Mouse (Mus musculus) heart, embryonic 12.5 days (tissue): ENCODE data around the gene Slc39a8. TPM values are rescaled to one million over a fixed set of nuclear protein-coding genes. Genes with fewer than 3 reads are reported as not detected.

Source experiments
- ATAC-seq: fragments of 200-750 bp; cut with Nextera tagmentation; 2 replicates; pipeline ENCODE4 v1.8.0; 2017; ENCODE audit warnings: moderate TSS enrichment, moderate library complexity; ENCODE audit not compliant: insufficient number of reproducible peaks, low FRiP score
- H3K27ac ChIP-seq: fragments of 300-500 bp; sonication (generic); 2 replicates; pipeline ENCODE4 v1.5.1; 2016; ENCODE audit warnings: mild to moderate bottlenecking, moderate library complexity; ENCODE audit not compliant: poor library complexity, severe bottlenecking
- H3K27me3 ChIP-seq: fragments of 300-500 bp; sonication (generic); replicated peaks from 2 replicates; pipeline ENCODE4 v1.6.1; 2016; ENCODE audit warnings: mild to moderate bottlenecking, moderate library complexity
- H3K36me3 ChIP-seq: fragments of 300-500 bp; sonication (generic); 2 replicates; pipeline ENCODE4 v1.6.1; 2016; ENCODE audit warnings: mild to moderate bottlenecking, moderate library complexity
- H3K4me1 ChIP-seq: fragments of 300-500 bp; sonication (generic); replicated peaks from 2 replicates; pipeline ENCODE4 v1.6.1; 2016; ENCODE audit warnings: mild to moderate bottlenecking
- H3K4me2 ChIP-seq: fragments of 300-500 bp; sonication (generic); 2 replicates; pipeline ENCODE4 v1.6.1; 2016; ENCODE audit warnings: mild to moderate bottlenecking, moderate library complexity
- H3K4me3 ChIP-seq: fragments of 300-500 bp; sonication (generic); 2 replicates; pipeline ENCODE4 v1.5.1; 2016; ENCODE audit warnings: mild to moderate bottlenecking
- H3K9ac ChIP-seq: fragments of 300-500 bp; sonication (generic); 2 replicates; pipeline ENCODE4 v1.6.1; 2016; ENCODE audit warnings: mild to moderate bottlenecking, moderate library complexity
- H3K9me3 ChIP-seq: fragments of 300-500 bp; sonication (generic); replicated peaks from 2 replicates; pipeline ENCODE4 v1.6.1; 2016; ENCODE audit warnings: mild to moderate bottlenecking, moderate library complexity
- WGBS: fragments of 180-500 bp; shearing (Covaris S2); methylation state at CpG from one replicate; pipeline ENCODE4 v1.1.7; 2016; 5-methylcytosine and 5-hydroxymethylcytosine counted together
- polyA plus RNA-seq: library from polyadenylated mRNA; unstranded; fragments of >200 nt; fragmentation: Nextera tagmentation; extraction: Ambion mirVana; gene quantifications from 2 replicates; pipeline ENCODE4 v1.2.1, GENCODE M21; 2016

Gene Slc39a8
- polyA plus RNA-seq, 1 experiment from 2014 or later = 36.5 TPM

GRCm38 (mm10) chr3:135915941-135916340, 90.9 kb downstream of the Slc39a8 start:
- Histone ChIP-seq H3K27ac (no peak overlapping the region), H3K9me3 (no peaks in the 10 kb centered on the region), H3K4me2 (no peak overlapping the region), H3K36me3 (no peaks in the 10 kb centered on the region), H3K4me3 (no peak overlapping the region), H3K27me3 (no peaks in the 10 kb centered on the region), H3K4me1 (no peaks in the 10 kb centered on the region), H3K9ac (no peak overlapping the region)
- ATAC-seq = no peak
- WGBS = 82% methylated on average over 4 of the region's 4 CpGs

DNA sequence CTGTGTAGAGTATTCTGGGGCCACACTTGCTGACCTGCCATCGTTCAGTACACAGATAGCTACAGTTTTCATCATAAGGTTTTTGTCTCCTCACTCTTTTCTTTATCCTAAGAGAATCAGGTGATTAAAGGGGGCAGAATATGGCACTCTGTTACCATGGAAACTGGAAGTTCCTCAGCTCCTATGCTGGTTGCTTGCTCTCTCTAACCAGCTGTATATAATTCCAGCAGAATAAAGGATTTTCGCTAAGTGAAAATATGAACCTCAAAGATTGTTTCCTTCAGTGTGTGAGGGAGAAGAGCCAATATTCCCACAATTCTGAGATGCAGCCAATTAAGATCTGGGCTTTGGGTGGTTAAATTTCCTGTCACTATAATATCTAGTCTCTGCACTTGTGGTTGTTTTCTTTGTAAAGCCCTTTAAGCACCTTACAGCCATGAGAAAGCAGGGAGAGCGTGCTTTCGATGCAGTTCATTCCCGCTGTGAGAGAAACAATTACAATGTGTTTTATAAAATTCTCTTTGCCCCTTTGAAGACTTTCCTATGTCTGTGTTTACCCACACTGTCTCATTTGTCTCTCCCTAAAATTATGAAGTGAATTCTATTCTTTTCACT, 93.6 kb downstream of the Slc39a8 start:
- Histone ChIP-seq H3K4me3 (no peak overlapping the region), H3K4me1 (no peaks in the 10 kb centered on the region), H3K27ac (no peak overlapping the region), H3K36me3 (no peaks in the 10 kb centered on the region), H3K4me2 (no peak overlapping the region), H3K27me3 (no peaks in the 10 kb centered on the region), H3K9ac (no peak overlapping the region), H3K9me3 (no peaks in the 10 kb centered on the region)
- no peak for ATAC-seq
- 83% methylated on average over 5 of the region's 5 CpGs for WGBS

- no peaks in the 10 kb centered on the region for H3K27me3 ChIP-seq
- no peak for ATAC-seq
- no peak overlapping the region for H3K9ac ChIP-seq
- H3K36me3 ChIP-seq = no peaks in the 10 kb centered on the region
- WGBS = 67% methylated on average over 4 of the region's 4 CpGs
- H3K9me3 ChIP-seq = no peaks in the 10 kb centered on the region
- no peak overlapping the region for H3K4me2 ChIP-seq
- H3K4me3 ChIP-seq = no peak overlapping the region
- no peaks in the 10 kb centered on the region for H3K4me1 ChIP-seq
- H3K27ac ChIP-seq = no peak overlapping the region
Observed at GRCm38 (mm10) chr3:135919305-135919704, 94.2 kb downstream of the Slc39a8 start.

DNA sequence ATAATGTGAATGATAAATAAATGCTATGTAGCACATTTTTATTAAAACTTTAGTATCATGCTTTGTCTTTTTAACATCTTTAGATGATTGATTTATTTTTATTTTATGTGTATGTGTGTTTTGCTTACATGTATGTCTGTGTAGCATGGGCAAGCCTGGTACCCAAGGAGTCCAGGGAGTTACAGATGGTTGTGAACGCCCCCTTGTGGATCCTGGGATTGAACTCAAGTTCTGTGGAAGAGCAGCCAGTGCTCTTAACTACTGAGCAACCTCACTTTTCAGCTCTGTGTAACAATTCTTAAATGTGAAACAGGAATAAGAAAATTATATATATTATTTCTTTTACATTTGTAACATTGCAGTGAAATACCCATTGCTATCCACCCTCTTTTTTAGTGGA, 101.7 kb downstream of the Slc39a8 start:
- Histone ChIP-seq H3K27me3 (no peaks in the 10 kb centered on the region), H3K4me2 (no peak overlapping the region), H3K4me1 (no peaks in the 10 kb centered on the region), H3K9me3 (no peaks in the 10 kb centered on the region), H3K4me3 (no peak overlapping the region), H3K9ac (no peak overlapping the region), H3K36me3 (no peaks in the 10 kb centered on the region), H3K27ac (no peak overlapping the region)
- ATAC-seq = no peak
- WGBS = 27% methylated on average over 1 of the region's 1 CpGs

DNA sequence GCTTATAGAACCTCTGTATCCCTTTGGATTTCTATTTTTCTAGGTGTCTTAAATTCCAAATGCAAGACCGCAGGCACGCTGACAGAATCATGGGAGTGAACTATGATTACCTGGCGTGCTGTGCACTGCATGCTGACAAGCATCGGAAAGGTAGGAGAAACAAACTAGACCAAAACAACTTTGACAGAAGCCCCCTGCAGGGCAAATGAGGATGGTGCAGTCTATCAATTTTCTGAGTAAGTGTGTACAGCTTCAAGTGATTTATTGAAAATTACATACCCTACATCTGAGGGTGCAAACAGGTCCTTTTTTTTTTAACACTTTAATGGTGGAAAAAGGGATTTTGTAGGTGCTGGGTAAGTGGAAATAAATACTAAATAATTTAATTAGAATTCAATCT, 103.1 kb downstream of the Slc39a8 start:
- 80% methylated on average over 4 of the region's 4 CpGs for WGBS
- Histone ChIP-seq H3K4me1 (no peaks in the 10 kb centered on the region), H3K9ac (no peak overlapping the region), H3K27ac (no peak overlapping the region), H3K4me2 (no peak overlapping the region), H3K27me3 (no peaks in the 10 kb centered on the region), H3K4me3 (no peak overlapping the region), H3K9me3 (no peaks in the 10 kb centered on the region), H3K36me3 (no peaks in the 10 kb centered on the region)
- no peak for ATAC-seq

DNA sequence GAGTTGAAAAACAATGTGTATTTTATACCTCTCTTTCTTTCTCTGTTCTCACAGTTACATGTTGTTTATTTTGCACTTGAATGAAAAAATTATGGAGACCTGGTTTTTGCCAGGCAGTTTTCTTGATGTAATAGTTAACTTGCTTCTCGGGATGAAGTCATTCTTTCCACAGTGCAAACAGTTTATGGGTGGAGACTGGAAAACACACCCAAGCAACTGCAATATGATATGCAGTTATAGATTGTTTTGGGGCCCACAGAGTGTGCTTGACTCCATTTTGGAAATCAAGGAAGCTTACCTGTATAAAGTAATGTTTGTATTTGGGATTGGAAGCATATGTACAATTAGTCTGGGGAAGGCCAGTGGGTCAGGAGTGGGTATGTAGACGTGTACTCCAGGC, 112.4 kb downstream of the Slc39a8 start:
- Histone ChIP-seq H3K36me3 (no peaks in the 10 kb centered on the region), H3K4me2 (no peak overlapping the region)

More for the DNA sequence above, 112.4 kb downstream of the Slc39a8 start:
- WGBS = 72% methylated on average over 2 of the region's 2 CpGs
- no peak overlapping the region for H3K27ac ChIP-seq
- peaks cover 6% of the 10 kb centered on the region; the same call in 1 of the 2 replicates for H3K4me1 ChIP-seq
- no peaks in the 10 kb centered on the region for H3K27me3 ChIP-seq
- no peaks in the 10 kb centered on the region for H3K9me3 ChIP-seq
- H3K4me3 ChIP-seq = no peak overlapping the region
- ATAC-seq = no peak
- H3K9ac ChIP-seq = no peak overlapping the region

Other genes with a start within 250 kb of the Slc39a8 start
- 14.3 and 16.6 TPM in 2 replicates for gene Nfkb1, start 133.7 kb upstream of the Slc39a8 start, polyA plus RNA-seq